Mouse (Mus musculus): ENCODE data around the gene Gm9.
A peak's percentile ranks its signal among the peaks of the same experiment; 100 is the strongest.
"Not testable (repeated sequence)": the region's sequence is repeated elsewhere in the genome, so short reads cannot be mapped to it uniquely, and the experiment has no call there.

The Gm9 gene

DNA sequence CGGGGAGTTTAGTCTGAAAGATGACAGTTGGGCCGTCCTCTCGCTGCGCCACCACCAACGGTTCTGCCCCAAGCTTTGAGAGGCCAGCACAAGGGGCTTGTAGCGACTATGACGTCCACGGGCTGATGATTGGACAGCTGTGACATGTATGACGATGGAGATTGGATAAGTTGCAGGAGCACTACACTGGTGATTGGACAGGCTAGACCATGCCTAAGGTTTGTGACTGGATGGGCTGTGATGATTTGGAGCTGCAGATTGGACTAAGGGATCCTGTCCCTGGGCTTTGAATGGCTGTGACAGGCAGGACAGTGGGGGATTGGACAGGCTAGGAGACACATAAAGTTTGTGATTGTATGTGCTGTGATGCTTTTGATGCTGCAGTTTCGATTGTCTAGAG, at the start of gene Gm9:
Gm9 (minus strand) TSS at position 101 of the 400 bp plus-strand sequence.
- no peak for DNase-seq (ENCODE audit: low read depth, low spot score)

DNA sequence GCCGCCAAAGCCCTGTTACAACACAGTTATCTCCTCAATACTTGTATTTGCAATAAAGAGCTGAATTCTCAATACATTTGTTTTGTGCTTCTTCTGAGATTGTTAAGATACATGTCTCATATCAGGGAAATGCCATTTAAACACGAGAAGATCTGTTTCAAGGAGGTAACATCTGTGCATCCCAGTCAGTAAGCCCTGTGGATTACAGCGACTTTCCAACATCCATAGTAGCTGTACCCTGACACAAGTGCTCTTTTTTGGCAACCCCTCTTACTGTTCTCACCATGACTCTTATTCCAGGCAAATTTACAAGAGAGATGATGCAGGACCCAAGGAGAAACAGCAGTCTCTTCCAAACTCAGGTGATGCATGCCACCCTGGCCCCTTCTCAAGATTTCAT, 38.8 kb upstream of the Gm9 start, which contains the start of gene Rhox3a:
Rhox3a (plus strand) TSS at position 301 of the 400 bp plus-strand sequence.
- not testable (repeated sequence) for DNase-seq (ENCODE audit: low read depth, low spot score)

DNA sequence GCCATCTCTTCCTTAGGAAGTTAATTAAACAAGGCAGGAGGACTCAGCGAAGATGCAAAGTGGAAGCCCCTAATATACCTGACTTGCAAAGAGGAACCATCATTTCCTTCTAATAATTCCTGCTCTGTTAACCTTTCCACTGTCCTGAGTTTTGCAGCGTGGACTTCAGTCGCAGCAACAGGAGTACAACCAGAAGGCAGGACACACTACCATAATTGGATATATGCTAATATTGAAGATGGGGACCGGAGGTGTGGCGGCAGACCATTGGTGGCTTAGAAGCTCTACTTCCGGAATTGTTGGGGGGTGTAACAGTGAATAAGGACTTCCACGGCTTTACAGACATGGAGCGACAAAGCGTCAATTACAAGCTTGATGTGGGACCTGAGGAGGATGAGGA, 33.8 kb upstream of the Gm9 start, which contains the start of gene Rhox2a:
Rhox2a (plus strand) TSS at position 301 of the 400 bp plus-strand sequence.
- DNase-seq (ENCODE audit: low read depth, low spot score) = not testable (repeated sequence)

DNA sequence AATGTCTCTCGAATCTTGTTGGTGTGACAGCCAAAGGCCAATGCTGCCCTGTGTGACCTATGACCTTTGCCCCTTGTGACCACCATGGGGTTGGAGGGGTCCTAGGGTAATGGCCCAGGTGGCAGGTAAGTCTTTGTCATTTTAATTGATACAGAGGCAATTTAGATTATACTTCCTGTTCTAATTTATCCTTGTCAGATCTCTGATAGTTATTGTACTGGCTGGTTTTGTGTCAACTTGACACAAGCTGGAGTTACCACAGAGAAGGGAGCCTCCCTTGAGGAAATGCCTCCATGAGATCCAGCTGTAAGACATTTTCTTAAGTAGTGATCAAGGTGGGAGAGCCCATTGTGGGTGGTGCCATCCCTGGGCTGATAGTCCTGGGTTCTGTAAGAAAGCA, 11.3 kb upstream of the Gm9 start, which contains the start of gene Rhox1:
Rhox1 (minus strand) TSS at position 101 of the 400 bp plus-strand sequence.
- DNase-seq (ENCODE audit: low read depth, low spot score) = not testable (repeated sequence)

DNA sequence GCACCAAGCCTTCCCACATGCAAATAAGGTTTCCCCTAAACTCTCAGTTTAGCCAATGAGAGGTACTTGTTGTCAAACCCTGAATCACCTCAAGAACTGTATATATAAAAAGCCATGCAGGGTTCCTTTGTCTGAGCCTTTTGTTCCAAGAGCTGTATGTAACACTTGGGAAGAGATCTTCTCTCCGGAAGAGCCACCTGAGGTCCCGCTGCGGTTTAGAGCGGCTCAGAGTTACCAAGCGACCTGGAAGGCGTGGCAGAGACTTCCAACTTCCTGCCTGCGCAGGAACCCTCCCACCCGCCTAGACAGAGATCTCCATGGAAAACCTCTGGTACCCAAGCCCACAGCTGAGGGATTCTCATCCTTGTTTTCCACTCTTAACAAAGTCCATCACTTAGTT, 12.2 kb downstream of the Gm9 start:
- no peak for DNase-seq (ENCODE audit: low read depth, low spot score)

DNA sequence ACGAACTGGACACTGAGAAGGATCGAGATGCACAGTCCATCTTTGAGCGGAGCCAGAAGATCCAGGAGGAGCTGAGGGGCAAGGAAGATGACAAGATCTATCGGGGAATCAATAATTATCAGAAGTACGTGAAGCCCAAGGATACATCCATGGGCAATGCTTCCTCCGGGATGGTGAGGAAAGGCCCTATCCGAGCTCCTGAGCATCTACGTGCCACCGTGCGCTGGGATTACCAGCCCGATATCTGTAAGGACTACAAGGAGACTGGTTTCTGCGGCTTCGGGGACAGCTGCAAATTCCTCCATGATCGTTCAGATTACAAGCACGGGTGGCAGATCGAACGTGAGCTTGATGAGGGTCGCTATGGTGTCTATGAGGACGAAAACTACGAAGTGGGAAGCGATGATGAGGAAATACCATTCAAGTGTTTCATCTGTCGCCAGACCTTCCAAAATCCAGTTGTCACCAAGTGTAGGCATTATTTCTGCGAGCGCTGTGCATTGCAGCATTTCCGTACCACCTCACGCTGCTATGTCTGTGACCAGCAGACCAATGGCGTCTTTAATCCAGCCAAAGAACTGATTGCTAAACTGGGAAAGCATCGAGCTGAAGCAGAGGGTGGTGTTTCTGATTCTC, 19.0 kb downstream of the Gm9 start:
- peak; percentile 13 for DNase-seq (ENCODE audit: low read depth, low spot score)

DNA sequence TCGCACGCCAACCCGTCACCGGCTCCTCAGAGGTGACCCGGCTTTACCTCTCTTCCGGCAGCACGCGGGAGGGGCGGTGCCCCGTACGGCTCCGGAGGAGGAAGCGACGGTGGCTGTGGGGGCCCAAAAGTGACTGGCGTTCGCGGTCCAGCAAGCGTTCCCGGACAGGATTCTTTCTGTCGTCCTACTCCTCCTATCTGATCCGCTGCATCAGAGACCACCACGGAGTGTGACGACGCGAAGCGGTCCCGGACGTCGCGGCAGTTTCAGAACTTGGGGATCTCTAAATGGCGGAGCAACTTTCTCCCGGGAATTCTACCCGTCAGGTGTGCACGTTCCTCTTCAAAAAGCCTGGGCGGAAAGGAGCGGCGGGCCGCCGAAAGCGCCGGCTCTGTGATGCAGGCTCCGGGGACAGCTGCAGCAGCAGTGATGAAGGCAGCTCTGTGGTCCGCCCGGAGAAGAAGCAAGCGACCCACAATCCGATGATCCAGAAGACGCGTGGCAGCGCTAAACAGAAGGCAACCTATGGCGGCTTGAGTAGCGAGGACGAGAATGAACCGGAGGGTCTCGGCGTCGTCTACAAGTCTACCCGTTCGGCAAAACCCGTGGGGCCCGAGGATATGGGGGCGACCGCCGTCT, 19.6 kb downstream of the Gm9 start, which contains the start of the genes Ndufa1 and Rnf113a1:
Ndufa1 (minus strand) TSS at position 59 of the 639 bp plus-strand sequence.
Rnf113a1 (plus strand) TSS at position 141 of the 639 bp plus-strand sequence.
- DNase-seq (ENCODE audit: low read depth, low spot score) = peak; percentile 87

DNA sequence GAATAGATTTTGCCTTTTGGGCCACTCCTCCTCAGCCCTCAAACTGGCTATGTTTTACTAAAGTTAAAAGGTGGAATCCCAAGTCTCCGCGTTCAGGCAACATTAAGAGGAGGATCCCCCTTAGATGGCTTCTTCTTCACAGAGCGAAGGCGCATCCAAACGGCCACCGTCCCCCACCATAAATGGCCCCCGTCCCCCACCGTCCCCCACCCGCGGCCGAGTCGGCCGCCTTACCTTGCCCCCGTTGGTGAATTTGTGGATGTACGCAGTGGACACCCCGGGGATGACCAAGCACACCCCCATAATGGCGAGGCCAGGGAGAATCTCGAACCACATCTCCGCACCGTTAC, 20.1 kb downstream of the Gm9 start:
- DNase-seq (ENCODE audit: low read depth, low spot score) = no peak

DNA sequence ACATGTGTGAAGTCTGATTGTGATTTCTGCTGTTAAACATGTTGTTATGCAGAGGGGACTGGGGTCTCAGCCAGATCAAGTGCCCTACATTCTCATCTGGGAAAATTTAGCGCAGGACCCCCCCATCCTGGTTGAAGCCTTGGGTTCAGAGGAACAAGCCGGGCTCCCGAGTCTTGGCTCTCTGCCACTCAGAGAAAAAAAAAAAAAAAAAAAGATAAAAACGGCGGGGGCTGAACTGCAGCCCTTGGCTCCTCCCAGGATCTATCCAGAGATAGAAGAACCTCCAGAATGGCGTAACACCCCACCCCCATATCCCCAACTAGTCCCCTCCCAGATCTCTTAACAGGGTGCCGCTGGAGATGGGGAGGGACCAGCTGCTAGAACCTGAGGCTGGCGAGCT, 26.4 kb downstream of the Gm9 start:
- DNase-seq (ENCODE audit: low read depth, low spot score) = not testable (repeated sequence)

DNA sequence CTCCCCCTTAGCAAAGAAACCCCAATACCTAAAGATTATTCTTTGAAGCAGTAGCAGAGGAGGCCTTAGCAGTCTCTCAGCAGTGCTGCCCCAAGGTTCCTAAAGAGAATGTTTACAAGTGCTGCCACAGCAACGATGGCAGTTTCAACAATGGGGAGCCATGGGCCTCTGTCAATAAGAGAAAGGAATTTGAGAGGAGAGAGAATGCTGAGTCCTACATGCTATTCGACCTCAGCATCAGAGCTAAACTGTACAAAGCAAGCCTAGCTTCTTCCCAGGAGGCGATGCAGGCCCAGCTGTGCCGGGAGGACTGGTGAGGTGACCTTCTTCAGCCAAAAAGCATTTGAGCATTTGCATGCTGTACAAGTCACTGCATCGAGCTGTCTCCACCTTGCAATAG, 42.1 kb downstream of the Gm9 start, which contains the start of gene Akap14:
Akap14 (minus strand) TSS at position 101 of the 400 bp plus-strand sequence.
- DNase-seq (ENCODE audit: low read depth, low spot score) = no peak

DNA sequence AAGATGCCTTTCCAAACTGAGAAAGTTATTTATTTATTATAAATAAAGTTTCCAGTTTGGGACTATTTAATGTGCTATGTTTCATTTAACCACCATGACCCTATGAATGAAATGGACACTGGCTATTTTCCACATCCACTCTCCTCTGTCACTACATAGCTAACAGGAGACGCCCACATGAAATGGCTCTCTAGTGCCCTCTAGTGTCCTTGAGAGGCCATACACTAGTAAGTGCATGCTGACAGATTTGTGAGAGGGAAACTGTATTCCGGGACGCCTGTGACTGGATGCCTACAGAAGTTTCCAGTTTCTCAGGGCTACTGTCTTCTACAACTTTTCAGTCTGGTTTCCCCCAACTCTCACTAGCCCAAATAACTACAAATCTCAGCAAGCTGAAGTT, 43.8 kb downstream of the Gm9 start:
- DNase-seq (ENCODE audit: low read depth, low spot score) = peak; percentile 79

DNA sequence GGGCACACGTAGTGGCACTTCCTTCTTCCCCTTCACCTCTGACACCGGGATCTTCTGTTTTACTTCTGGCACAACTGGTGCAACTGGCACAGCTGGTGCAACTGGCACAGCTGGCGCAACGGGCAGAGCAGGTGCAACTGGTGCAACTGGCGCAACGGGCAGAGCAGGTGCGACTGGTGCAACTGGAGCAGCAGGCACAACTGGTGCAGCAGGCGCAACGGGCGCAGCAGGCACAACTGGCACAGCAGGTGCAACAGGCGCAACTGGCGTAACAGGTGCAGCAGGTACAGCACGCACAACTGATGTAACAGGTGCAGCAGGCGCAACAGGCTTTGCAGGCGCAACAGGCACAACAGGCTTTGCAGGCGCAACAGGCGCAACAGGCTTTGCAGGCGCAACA, 47.7 kb downstream of the Gm9 start:
- no peak for DNase-seq (ENCODE audit: low read depth, low spot score)

DNA sequence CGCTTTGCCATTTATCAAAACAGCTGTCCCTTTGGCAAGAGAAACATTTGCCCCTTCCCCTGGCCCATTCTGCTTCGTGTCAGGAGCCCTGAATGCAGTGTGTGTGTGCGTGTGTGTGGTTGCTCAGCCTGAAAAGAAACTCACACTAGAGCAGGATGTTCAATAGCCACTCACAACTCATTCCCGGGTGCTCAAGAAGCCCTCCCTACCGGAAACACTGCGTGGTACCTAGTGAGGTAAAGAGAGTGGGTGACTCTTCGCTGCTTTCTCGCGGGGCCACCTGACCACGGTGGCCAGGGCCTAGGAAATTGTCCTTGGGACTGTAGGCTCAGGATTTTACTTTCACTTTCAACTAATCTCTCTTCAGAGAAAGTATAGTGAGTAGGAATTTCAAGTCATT, 49.7 kb downstream of the Gm9 start:
- DNase-seq (ENCODE audit: low read depth, low spot score) = peak; percentile 23

All from CD4-positive, CD25-positive, alpha-beta regulatory T cell, adult 2 months (primary cell).